Comparison of ENCODE assay signal across 27 mouse cellular contexts in the genomic region with DNA sequence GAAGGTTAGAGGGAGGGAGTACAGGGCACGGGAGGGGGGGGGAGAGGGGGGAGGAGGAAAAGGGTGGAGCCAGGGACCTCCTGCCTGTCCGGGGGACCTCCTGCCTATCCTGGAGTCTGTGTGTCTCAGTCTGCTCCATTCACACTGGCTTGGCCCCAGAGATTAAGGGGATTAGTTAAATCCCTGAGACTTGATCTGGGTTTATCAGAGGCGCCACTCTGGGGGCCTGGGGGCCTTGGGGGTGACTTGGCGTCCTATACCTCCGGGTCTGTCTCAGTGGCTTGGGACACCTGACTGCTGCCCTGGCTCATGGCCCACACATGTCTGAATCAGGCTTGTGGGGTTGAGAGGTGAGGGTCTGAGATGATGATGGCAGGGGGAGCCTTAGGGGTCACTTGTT. TPM values are rescaled to one million over a fixed set of nuclear protein-coding genes. Genes with fewer than 3 reads are reported as not detected.
DNase-seq lines count a peak whose midpoint lies in the region; ATAC-seq lines count a peak whose summit lies in the region.
"Had no signal": no experiment of that assay in that cellular context is flagged by ENCODE, and none has a peak within 500 bp of the region (broad histone marks: within the 10 kb centered on the region; RNA-seq: fewer than 3 reads in every experiment).

No protein-coding gene starts in this region.

- H3K9ac ChIP-seq in forebrain, embryonic 11.5 days (ENCODE audit: low read length): no peak overlapping the region
- H3K9ac ChIP-seq in forebrain, embryonic 14.5 days (ENCODE audit: low read length): no peak overlapping the region
- H3K9ac ChIP-seq in midbrain, embryonic 13.5 days (replicated peaks): no peak overlapping the region
- H3K9ac ChIP-seq in midbrain, embryonic 16.5 days (ENCODE audit: low read depth, low read length): no peak overlapping the region
- H3K9ac ChIP-seq in limb, embryonic 15.5 days: no peak overlapping the region
- no peak overlapping the region for H3K9ac ChIP-seq in kidney, embryonic 15.5 days
- H3K9ac ChIP-seq: embryonic facial prominence, embryonic 15.5 days; hindbrain, embryonic 15.5 days; intestine, embryonic 15.5 days; limb, embryonic 12.5 days; liver, embryonic 14.5 days; lung, embryonic 14.5 days had no signal

- no peak overlapping the region for H3K4me2 ChIP-seq in forebrain, embryonic 11.5 days (ENCODE audit: low read depth, low read length, severe bottlenecking)
- no peak overlapping the region for H3K4me2 ChIP-seq in forebrain, embryonic 14.5 days (ENCODE audit: low read length)
- no peak overlapping the region for H3K4me2 ChIP-seq in midbrain, embryonic 13.5 days (replicated peaks)
- H3K4me2 ChIP-seq in midbrain, embryonic 16.5 days (ENCODE audit: low read length): no peak overlapping the region
- no peak overlapping the region for H3K4me2 ChIP-seq in limb, embryonic 15.5 days
- H3K4me2 ChIP-seq in kidney, embryonic 15.5 days: no peak overlapping the region
- H3K4me2 ChIP-seq: embryonic facial prominence, embryonic 15.5 days; hindbrain, embryonic 15.5 days; intestine, embryonic 15.5 days; limb, embryonic 12.5 days; lung, embryonic 14.5 days had no signal

- ATAC-seq in forebrain, embryonic 11.5 days (replicated peaks; ENCODE audit: low FRiP score): no peak
- no peak for ATAC-seq in forebrain, embryonic 14.5 days
- ATAC-seq in midbrain, embryonic 13.5 days: peak; percentile 43; the same call in 1 of the 2 replicates
- no peak for ATAC-seq in midbrain, embryonic 16.5 days
- ATAC-seq in limb, embryonic 15.5 days (ENCODE audit: insufficient number of reproducible peaks, low FRiP score, low TSS enrichment, low read depth): peak; percentile 31; the same call in 1 of the 2 replicates
- ATAC-seq in kidney, embryonic 15.5 days (replicated peaks; ENCODE audit: low FRiP score): no peak
- ATAC-seq: intestine, embryonic 15.5 days had no signal

- 1% methylated on average over 5 of the region's 5 CpGs for WGBS in forebrain, embryonic 11.5 days
- 6% methylated on average over 5 of the region's 5 CpGs for WGBS in forebrain, embryonic 14.5 days
- WGBS in midbrain, embryonic 13.5 days: 1% methylated on average over 5 of the region's 5 CpGs
- WGBS in midbrain, embryonic 16.5 days: 0% methylated on average over 4 of the region's 5 CpGs
- 24% methylated on average over 5 of the region's 5 CpGs for WGBS in limb, embryonic 15.5 days
- WGBS in kidney, embryonic 15.5 days: 39% methylated on average over 5 of the region's 5 CpGs

- no peak overlapping the region for H3K4me3 ChIP-seq in forebrain, embryonic 11.5 days (ENCODE audit: low read depth, low read length)
- H3K4me3 ChIP-seq in forebrain, embryonic 14.5 days (ENCODE audit: low read depth, low read length): no peak overlapping the region
- H3K4me3 ChIP-seq in midbrain, embryonic 13.5 days (replicated peaks): no peak overlapping the region
- no peak overlapping the region for H3K4me3 ChIP-seq in midbrain, embryonic 16.5 days (ENCODE audit: low read depth, low read length)
- no peak overlapping the region for H3K4me3 ChIP-seq in limb, embryonic 15.5 days
- no peak overlapping the region for H3K4me3 ChIP-seq in kidney, embryonic 15.5 days (replicated peaks)
- H3K4me3 ChIP-seq: embryonic facial prominence, embryonic 15.5 days; heart, embryonic 10.5 days; hindbrain, embryonic 15.5 days; intestine, embryonic 15.5 days; limb, embryonic 12.5 days; megakaryocyte, embryonic 14.5 days had no signal

- DNase-seq in forebrain, embryonic 11.5 days (ENCODE audit: low spot score): peak; percentile 45
- no peak for DNase-seq in forebrain, embryonic 14.5 days (ENCODE audit: low spot score)
- peak; percentile 85 for DNase-seq in retina, postnatal 7 days (ENCODE audit: low read depth, low spot score)
- no peak for DNase-seq in lung, postnatal 36 days
- DNase-seq: adrenal gland, adult 2 months; cerebellum, adult 18-20 months; cerebellum, postnatal 36 days; gastrocnemius, postnatal 36 days; heart, postnatal 4 days; kidney, adult 8-10 months; kidney, postnatal 14 days; lung, embryonic 14.5 days; thymus, postnatal 14 days had no signal

- H3K9me3 ChIP-seq in forebrain, embryonic 11.5 days (ENCODE audit: control insufficient read depth, low read length): no peaks in the 10 kb centered on the region
- no peaks in the 10 kb centered on the region for H3K9me3 ChIP-seq in forebrain, embryonic 14.5 days (replicated peaks; ENCODE audit: control insufficient read depth, low read length)
- H3K9me3 ChIP-seq in midbrain, embryonic 13.5 days: no peaks in the 10 kb centered on the region
- no peaks in the 10 kb centered on the region for H3K9me3 ChIP-seq in midbrain, embryonic 16.5 days (replicated peaks; ENCODE audit: control insufficient read depth, low read length, poor library complexity, severe bottlenecking)
- H3K9me3 ChIP-seq in limb, embryonic 15.5 days: no peaks in the 10 kb centered on the region
- H3K9me3 ChIP-seq in kidney, embryonic 15.5 days (replicated peaks): no peaks in the 10 kb centered on the region
- H3K9me3 ChIP-seq: embryonic facial prominence, embryonic 15.5 days; hindbrain, embryonic 15.5 days; intestine, embryonic 15.5 days; limb, embryonic 12.5 days had no signal

- H3K36me3 ChIP-seq in forebrain, embryonic 11.5 days (ENCODE audit: control insufficient read depth, insufficient read depth, low read length): no peaks in the 10 kb centered on the region
- H3K36me3 ChIP-seq in forebrain, embryonic 14.5 days (ENCODE audit: control insufficient read depth, insufficient read depth, low read length): no peaks in the 10 kb centered on the region
- H3K36me3 ChIP-seq in midbrain, embryonic 13.5 days: no peaks in the 10 kb centered on the region
- no peaks in the 10 kb centered on the region for H3K36me3 ChIP-seq in midbrain, embryonic 16.5 days (ENCODE audit: control insufficient read depth, insufficient read depth, low read length)
- H3K36me3 ChIP-seq in limb, embryonic 15.5 days: no peaks in the 10 kb centered on the region
- no peaks in the 10 kb centered on the region for H3K36me3 ChIP-seq in kidney, embryonic 15.5 days
- H3K36me3 ChIP-seq: embryonic facial prominence, embryonic 15.5 days; heart, embryonic 10.5 days; hindbrain, embryonic 15.5 days; intestine, embryonic 15.5 days; limb, embryonic 12.5 days had no signal

- H3K4me1 ChIP-seq in forebrain, embryonic 11.5 days (replicated peaks; ENCODE audit: control insufficient read depth, insufficient read depth, low read length): no peaks in the 10 kb centered on the region
- H3K4me1 ChIP-seq in forebrain, embryonic 14.5 days (ENCODE audit: control insufficient read depth, insufficient read depth, low read length): no peaks in the 10 kb centered on the region
- peaks cover 9% of the 10 kb centered on the region for H3K4me1 ChIP-seq in midbrain, embryonic 13.5 days (replicated peaks)
- no peaks in the 10 kb centered on the region for H3K4me1 ChIP-seq in midbrain, embryonic 16.5 days (ENCODE audit: control insufficient read depth, insufficient read depth, low read length)
- no peaks in the 10 kb centered on the region for H3K4me1 ChIP-seq in limb, embryonic 15.5 days
- no peaks in the 10 kb centered on the region for H3K4me1 ChIP-seq in kidney, embryonic 15.5 days
- H3K4me1 ChIP-seq: hindbrain, embryonic 15.5 days; intestine, embryonic 15.5 days; limb, embryonic 12.5 days had no signal

- no peaks in the 10 kb centered on the region for H3K27me3 ChIP-seq in forebrain, embryonic 11.5 days (ENCODE audit: control insufficient read depth, insufficient read depth, low read length)
- H3K27me3 ChIP-seq in forebrain, embryonic 14.5 days (replicated peaks; ENCODE audit: control insufficient read depth, insufficient read depth, low read length): no peaks in the 10 kb centered on the region
- H3K27me3 ChIP-seq in midbrain, embryonic 13.5 days: peaks cover 7% of the 10 kb centered on the region; the same call in 1 of the 2 replicates
- no peaks in the 10 kb centered on the region for H3K27me3 ChIP-seq in midbrain, embryonic 16.5 days (ENCODE audit: control insufficient read depth, insufficient read depth, low read depth, low read length)
- H3K27me3 ChIP-seq in limb, embryonic 15.5 days: no peaks in the 10 kb centered on the region
- H3K27me3 ChIP-seq in kidney, embryonic 15.5 days: no peaks in the 10 kb centered on the region
- H3K27me3 ChIP-seq: embryonic facial prominence, embryonic 15.5 days; hindbrain, embryonic 15.5 days; intestine, embryonic 15.5 days had no signal

- no peak overlapping the region for H3K27ac ChIP-seq in forebrain, embryonic 11.5 days (ENCODE audit: low read depth, low read length)
- no peak overlapping the region for H3K27ac ChIP-seq in forebrain, embryonic 14.5 days (ENCODE audit: low read depth, low read length)
- H3K27ac ChIP-seq in midbrain, embryonic 13.5 days: no peak overlapping the region
- no peak overlapping the region for H3K27ac ChIP-seq in midbrain, embryonic 16.5 days (ENCODE audit: low read length)
- no peak overlapping the region for H3K27ac ChIP-seq in limb, embryonic 15.5 days
- H3K27ac ChIP-seq in kidney, embryonic 15.5 days: no peak overlapping the region
- H3K27ac ChIP-seq: embryonic facial prominence, embryonic 15.5 days; heart, embryonic 10.5 days; hindbrain, embryonic 15.5 days; intestine, embryonic 15.5 days; limb, embryonic 12.5 days; liver, embryonic 14.5 days had no signal

RNA-seq across cellular contexts. Expression of a gene that starts 17.3 kb away (rescaled TPM):
- polyA plus RNA-seq in forebrain, embryonic 11.5 days (2014; fragmentation: Nextera tagmentation; extraction: Ambion mirVana): not detected in 2 replicates
- polyA plus RNA-seq in forebrain, embryonic 14.5 days (2014; fragmentation: Nextera tagmentation; extraction: Ambion mirVana): not detected in 2 replicates
- polyA plus RNA-seq in midbrain, embryonic 13.5 days (2015; fragmentation: Nextera tagmentation; extraction: Ambion mirVana): not detected in 2 replicates
- not detected in 2 replicates for polyA plus RNA-seq in midbrain, embryonic 16.5 days (2015; fragmentation: Nextera tagmentation; extraction: Ambion mirVana)
- not detected in 2 replicates for polyA plus RNA-seq in limb, embryonic 15.5 days (2015; fragmentation: Nextera tagmentation; extraction: Ambion mirVana)
- polyA plus RNA-seq in kidney, embryonic 15.5 days (2015; fragmentation: Nextera tagmentation; extraction: Ambion mirVana): not detected in 2 replicates
- polyA plus RNA-seq: adrenal gland, adult 2 months; C2C12; embryonic facial prominence, embryonic 15.5 days; heart, embryonic 10.5 days; heart, embryonic 16.5 days; hindbrain, embryonic 15.5 days; intestine, embryonic 15.5 days; limb, embryonic 12.5 days; liver, embryonic 14.5 days; lung, embryonic 14.5 days; neural tube, embryonic 11.5 days had no signal

RNA-seq across cellular contexts. Expression of a gene that starts 21.3 kb away (rescaled TPM):
- not detected in 2 replicates for polyA plus RNA-seq in forebrain, embryonic 11.5 days (2014; fragmentation: Nextera tagmentation; extraction: Ambion mirVana)
- not detected in 2 replicates for polyA plus RNA-seq in forebrain, embryonic 14.5 days (2014; fragmentation: Nextera tagmentation; extraction: Ambion mirVana)
- polyA plus RNA-seq in midbrain, embryonic 13.5 days (2015; fragmentation: Nextera tagmentation; extraction: Ambion mirVana): not detected in 2 replicates
- 0.26 TPM in 1 of 2 replicates, not detected in the other for polyA plus RNA-seq in midbrain, embryonic 16.5 days (2015; fragmentation: Nextera tagmentation; extraction: Ambion mirVana)
- polyA plus RNA-seq in limb, embryonic 15.5 days (2015; fragmentation: Nextera tagmentation; extraction: Ambion mirVana): not detected in 2 replicates
- not detected in 2 replicates for polyA plus RNA-seq in kidney, embryonic 15.5 days (2015; fragmentation: Nextera tagmentation; extraction: Ambion mirVana)
- polyA plus RNA-seq: adrenal gland, adult 2 months; C2C12; embryonic facial prominence, embryonic 15.5 days; heart, embryonic 10.5 days; heart, embryonic 16.5 days; intestine, embryonic 15.5 days; limb, embryonic 12.5 days; liver, embryonic 14.5 days; lung, embryonic 14.5 days; neural tube, embryonic 11.5 days had no signal

RNA-seq across cellular contexts. Expression of a gene that starts 46.6 kb away (rescaled TPM):
- not detected in 2 replicates for polyA plus RNA-seq in forebrain, embryonic 11.5 days (2014; fragmentation: Nextera tagmentation; extraction: Ambion mirVana)
- polyA plus RNA-seq in forebrain, embryonic 14.5 days (2014; fragmentation: Nextera tagmentation; extraction: Ambion mirVana): not detected in 2 replicates
- polyA plus RNA-seq in midbrain, embryonic 13.5 days (2015; fragmentation: Nextera tagmentation; extraction: Ambion mirVana): not detected in 2 replicates
- not detected in 2 replicates for polyA plus RNA-seq in midbrain, embryonic 16.5 days (2015; fragmentation: Nextera tagmentation; extraction: Ambion mirVana)
- polyA plus RNA-seq in limb, embryonic 15.5 days (2015; fragmentation: Nextera tagmentation; extraction: Ambion mirVana): not detected in 2 replicates
- not detected in 2 replicates for polyA plus RNA-seq in kidney, embryonic 15.5 days (2015; fragmentation: Nextera tagmentation; extraction: Ambion mirVana)
- polyA plus RNA-seq: C2C12; embryonic facial prominence, embryonic 15.5 days; heart, embryonic 10.5 days; heart, embryonic 16.5 days; intestine, embryonic 15.5 days; limb, embryonic 12.5 days; liver, embryonic 14.5 days; lung, embryonic 14.5 days; neural tube, embryonic 11.5 days had no signal

Comparison
In these comparisons a context has a peak if more than half of its experiments do, and no peak if none do; other contexts are left out.
1. ATAC-seq: peak in midbrain, embryonic 13.5 days (single experiment) and limb, embryonic 15.5 days (single experiment); none in forebrain, embryonic 11.5 days (single experiment), forebrain, embryonic 14.5 days (single experiment), midbrain, embryonic 16.5 days (single experiment) and kidney, embryonic 15.5 days (single experiment).
2. DNase-seq: peak in forebrain, embryonic 11.5 days (single experiment) and retina, postnatal 7 days (single experiment); none in forebrain, embryonic 14.5 days (single experiment) and lung, postnatal 36 days (single experiment).